Mouse (Mus musculus): ENCODE results near the gene Lipt1.

- TF ChIP-seq POLR2A (IDR thresholded peaks at IDR 0.05; ENCODE audit: low read depth, low read length) (peak; percentile 78), CTCF (IDR thresholded peaks at IDR 0.05; ENCODE audit: extremely low read depth, insufficient read length, insufficient replicate concordance, low read depth, low read length) (no peak)
Observed at GRCm38 (mm10) chr1:37890025-37890652, 18.6 kb downstream of the Lipt1 start, which contains the start of the genes Mitd1 and Mrpl30.

Data from small intestine, adult 2 months (tissue).